Mouse (Mus musculus): Measurements from ENCODE around the gene Ppil6. TPM values are rescaled to one million over a fixed set of nuclear protein-coding genes. Genes with fewer than 3 reads are reported as not detected.

Gene Ppil6
- polyA plus RNA-seq (2014; fragmentation: Illumina TruSeq; extraction: RNeasy Lipid Tissue Mini Kit (QIAGEN cat#74804); ENCODE audit: low read depth, low replicate concordance): 11.5 TPM

DNA sequence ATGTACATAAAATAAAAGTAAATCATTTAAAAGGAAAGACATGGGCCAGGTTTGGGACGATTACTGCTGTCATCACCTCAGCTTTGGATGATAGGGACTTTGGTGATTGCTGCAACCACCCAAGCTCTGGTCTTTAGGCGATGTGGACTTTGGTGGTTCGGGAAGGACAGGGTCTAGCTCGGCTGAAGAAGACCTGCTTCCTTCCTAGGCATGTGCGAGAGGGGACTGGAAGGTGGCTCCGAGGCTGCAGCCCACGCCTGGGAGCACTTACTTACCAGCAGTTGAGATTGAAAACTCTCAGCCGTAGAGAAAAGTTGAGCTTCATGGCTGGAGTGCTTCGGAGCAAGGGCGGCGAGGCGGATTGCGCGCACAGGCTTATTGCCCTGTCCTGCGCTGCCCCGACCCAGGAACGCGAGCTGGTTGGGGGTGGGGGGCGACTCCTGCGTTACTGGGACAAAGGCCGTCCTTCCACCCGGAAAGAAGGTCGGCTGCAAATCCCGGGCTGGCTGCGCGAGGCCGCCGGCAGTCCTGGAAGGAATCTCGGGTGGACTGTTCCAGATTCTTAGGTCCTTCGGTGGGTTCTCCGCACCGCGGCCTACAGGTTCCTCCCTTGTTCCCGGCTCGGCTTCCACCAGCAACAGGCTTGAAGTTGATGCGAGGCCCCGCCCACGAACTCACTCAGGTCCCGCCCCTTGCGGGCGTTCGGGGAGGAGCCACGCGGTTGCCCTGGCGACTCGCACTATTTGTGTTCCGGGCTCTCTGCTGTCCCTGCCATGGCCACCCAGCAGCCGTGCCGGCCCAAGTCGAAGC, at the start of gene Ppil6, which contains the start of gene Smpd2:
Ppil6 (plus strand) TSS at position 732 of the 810 bp plus-strand sequence.
Smpd2 (minus strand) TSS at position 662 of the 810 bp plus-strand sequence.

DNA sequence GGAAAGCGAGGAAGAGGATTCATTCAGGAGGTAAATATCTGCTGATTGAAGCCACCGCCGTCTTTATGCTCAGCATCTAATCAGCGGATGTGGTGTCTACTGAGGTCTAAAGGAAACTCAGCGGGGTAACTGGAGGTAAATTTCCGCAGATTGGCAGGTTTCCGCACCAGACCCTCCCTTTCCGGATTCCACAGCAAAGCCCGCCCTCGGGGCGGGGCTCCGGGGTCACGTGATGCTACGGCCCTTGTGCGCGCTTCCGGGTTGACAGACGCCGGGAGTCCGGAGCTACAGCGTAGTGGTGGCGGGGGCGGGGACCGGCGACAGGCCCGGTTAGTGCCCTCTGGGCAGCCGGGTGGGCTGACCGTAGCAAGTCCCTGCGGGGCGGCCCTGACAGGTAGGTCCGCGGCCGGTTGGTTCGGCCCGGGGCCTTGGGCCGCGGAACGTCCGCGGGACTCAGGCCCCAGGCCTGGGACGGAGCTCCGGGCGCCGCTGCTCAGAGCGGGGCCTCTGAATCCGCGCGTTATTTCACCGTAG, 40.0 kb upstream of the Ppil6 start, which contains the start of gene Zbtb24:
Zbtb24 (plus strand) TSS at position 247 of the 534 bp plus-strand sequence.

DNA sequence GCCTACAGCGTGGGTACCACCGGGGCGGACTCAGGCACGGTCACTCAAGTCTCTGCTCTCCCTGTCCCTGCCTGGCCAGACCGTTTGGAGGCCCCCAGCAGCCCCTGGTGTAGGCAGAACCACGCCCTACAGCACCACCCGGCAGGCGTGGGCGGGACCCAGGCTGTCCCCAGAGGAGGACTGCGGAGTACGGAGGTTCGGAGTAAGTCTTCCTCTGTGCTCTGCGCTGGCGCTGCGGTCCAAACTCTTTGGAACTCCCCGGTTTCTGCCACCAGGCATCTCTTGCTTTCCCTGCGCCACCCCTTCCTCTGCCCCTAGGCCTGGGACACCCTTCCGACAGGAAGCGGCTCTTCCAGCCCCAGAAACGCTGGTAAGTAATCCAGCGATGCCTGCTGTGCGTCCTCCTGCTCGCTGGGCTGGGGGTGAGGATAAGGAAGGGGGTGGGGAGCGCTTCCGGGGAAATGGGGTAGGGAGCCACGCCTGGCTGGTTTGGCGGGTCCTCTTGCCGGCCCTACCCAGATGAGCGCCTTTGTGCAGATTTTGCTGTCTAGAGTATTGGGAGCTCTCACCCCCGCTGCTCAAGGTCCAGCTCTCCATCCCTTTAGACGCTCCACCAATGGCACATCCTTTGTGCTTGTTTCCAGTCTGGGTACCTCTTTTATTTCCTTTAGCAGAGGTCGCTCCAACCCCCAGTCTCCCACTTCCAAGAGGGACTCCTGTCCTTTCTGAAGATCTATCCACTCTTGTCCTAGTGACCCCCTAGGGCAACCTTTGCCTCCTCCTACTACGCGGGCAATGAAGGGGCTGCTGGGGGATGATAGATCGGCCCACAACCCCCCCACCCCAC, 13.8 kb upstream of the Ppil6 start, which contains the start of gene Mical1:
Mical1 (plus strand) TSS at position 144 of the 847 bp plus-strand sequence.

DNA sequence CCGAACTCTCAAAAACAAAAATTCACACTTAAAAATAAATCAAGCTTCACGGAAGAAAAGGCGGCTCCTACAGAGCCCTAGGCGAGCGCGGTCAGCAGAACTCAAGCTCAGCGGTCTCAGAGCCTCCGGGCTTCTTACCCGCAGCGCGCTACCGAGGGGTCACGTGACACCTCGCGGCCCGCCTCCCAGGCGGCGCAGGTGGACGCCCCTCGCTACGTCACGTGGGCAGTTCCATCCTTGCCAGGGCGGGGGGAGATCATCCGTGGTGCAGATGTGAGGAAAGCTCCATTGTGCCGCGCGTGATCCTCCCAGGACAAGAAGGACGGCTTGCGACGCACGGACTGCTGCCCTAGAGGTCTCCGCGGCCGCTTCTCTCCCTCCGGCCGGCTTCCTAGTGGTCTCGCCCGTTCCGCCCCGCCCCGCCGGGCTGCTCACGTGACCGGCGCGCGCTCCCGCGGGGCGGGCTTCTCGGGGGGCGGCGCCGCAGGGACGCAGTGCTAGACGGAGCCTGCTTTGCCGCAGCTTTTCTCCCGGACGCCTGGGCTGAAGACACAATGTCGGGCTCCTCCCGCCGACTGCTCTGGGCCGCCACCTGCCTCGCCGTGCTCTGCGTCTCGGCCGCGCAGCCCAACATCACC, 28.9 kb downstream of the Ppil6 start, which contains the start of gene Cd164:
Cd164 (plus strand) TSS at position 434 of the 638 bp plus-strand sequence.

Other genes starting within 250 kb of the Ppil6 start
- 18.8 TPM for gene Fig4, start 187.2 kb upstream of the Ppil6 start, polyA plus RNA-seq (2014; fragmentation: Illumina TruSeq; extraction: RNeasy Lipid Tissue Mini Kit (QIAGEN cat#74804); ENCODE audit: low read depth, low replicate concordance)
- gene Ak9, start 186.5 kb upstream of the Ppil6 start, polyA plus RNA-seq (2014; fragmentation: Illumina TruSeq; extraction: RNeasy Lipid Tissue Mini Kit (QIAGEN cat#74804); ENCODE audit: low read depth, low replicate concordance): 2.2 TPM
- gene Zbtb24, start 40.1 kb upstream of the Ppil6 start, polyA plus RNA-seq (2014; fragmentation: Illumina TruSeq; extraction: RNeasy Lipid Tissue Mini Kit (QIAGEN cat#74804); ENCODE audit: low read depth, low replicate concordance): 16.5 TPM
- 12.2 TPM for gene Mical1, start 14.1 kb upstream of the Ppil6 start, polyA plus RNA-seq (2014; fragmentation: Illumina TruSeq; extraction: RNeasy Lipid Tissue Mini Kit (QIAGEN cat#74804); ENCODE audit: low read depth, low replicate concordance)
- 55.0 TPM for gene Smpd2, start 70 bp upstream of the Ppil6 start, polyA plus RNA-seq (2014; fragmentation: Illumina TruSeq; extraction: RNeasy Lipid Tissue Mini Kit (QIAGEN cat#74804); ENCODE audit: low read depth, low replicate concordance)
- 223 TPM for gene Cd164, start 29.0 kb downstream of the Ppil6 start, polyA plus RNA-seq (2014; fragmentation: Illumina TruSeq; extraction: RNeasy Lipid Tissue Mini Kit (QIAGEN cat#74804); ENCODE audit: low read depth, low replicate concordance)
- gene Ccdc162, start 226.2 kb downstream of the Ppil6 start, polyA plus RNA-seq (2014; fragmentation: Illumina TruSeq; extraction: RNeasy Lipid Tissue Mini Kit (QIAGEN cat#74804); ENCODE audit: low read depth, low replicate concordance): 5.9 TPM